18 mouse cellular contexts compared by ENCODE assay signal in genomic region chr7:16608961-16609360, GRCm38 (mm10).
"Had no signal": no experiment of that assay in that cellular context is flagged by ENCODE, and none has a peak within 500 bp of the region (broad histone marks: within the 10 kb centered on the region; RNA-seq: fewer than 3 reads in every experiment).

No protein-coding gene starts in this region.

- H3K4me3 ChIP-seq: intestine, embryonic 15.5 days; kidney, embryonic 15.5 days; left cerebral cortex, adult 2 months; midbrain, embryonic 12.5 days; midbrain, embryonic 15.5 days; neural tube, embryonic 13.5 days had no signal

- H3K9me3 ChIP-seq: intestine, embryonic 15.5 days; kidney, embryonic 15.5 days; midbrain, embryonic 12.5 days; midbrain, embryonic 15.5 days; neural tube, embryonic 13.5 days had no signal

- ATAC-seq: intestine, embryonic 15.5 days; midbrain, embryonic 15.5 days had no signal

- H3K9ac ChIP-seq: intestine, embryonic 15.5 days; kidney, embryonic 15.5 days; liver, embryonic 14.5 days; midbrain, embryonic 12.5 days; midbrain, embryonic 15.5 days; neural tube, embryonic 13.5 days had no signal

- H3K27me3 ChIP-seq: intestine, embryonic 15.5 days; kidney, embryonic 15.5 days; midbrain, embryonic 12.5 days; midbrain, embryonic 15.5 days; neural tube, embryonic 13.5 days had no signal

- H3K36me3 ChIP-seq: intestine, embryonic 15.5 days; midbrain, embryonic 15.5 days had no signal

- H3K27ac ChIP-seq: intestine, embryonic 15.5 days; kidney, embryonic 15.5 days; left cerebral cortex, adult 2 months; liver, embryonic 14.5 days; midbrain, embryonic 12.5 days; midbrain, embryonic 15.5 days; neural tube, embryonic 13.5 days had no signal

- H3K4me2 ChIP-seq: intestine, embryonic 15.5 days; kidney, embryonic 15.5 days; liver, embryonic 11.5 days; midbrain, embryonic 12.5 days; midbrain, embryonic 15.5 days; neural tube, embryonic 13.5 days had no signal

- DNase-seq: kidney, adult 11 months; kidney, adult 8-10 months; kidney, postnatal 10 days; kidney, postnatal 36 days; layer of hippocampus, postnatal 36 days; right cerebral cortex, postnatal 25 days; spleen, adult 18-20 months; thymus, adult 2 months; thymus, postnatal 14 days; thymus, postnatal 4 days had no signal
